Mouse (Mus musculus): Measurements from ENCODE around the gene Tmem200b.

Gene Tmem200b

GRCm38 (mm10) chr4:131910237-131910994 lies 11.2 kb upstream of the Tmem200b start:
- DNase-seq (ENCODE audit: extremely low spot score, low read depth, low spot score) = no peak

- no peak for DNase-seq (ENCODE audit: extremely low spot score, low read depth, low spot score)
These were observed 10.1 kb upstream of the Tmem200b start for GRCm38 (mm10) chr4:131911521-131911920.

- no peak for DNase-seq (ENCODE audit: extremely low spot score, low read depth, low spot score)
These were observed 8.0 kb upstream of the Tmem200b start for GRCm38 (mm10) chr4:131913526-131913925.

DNA sequence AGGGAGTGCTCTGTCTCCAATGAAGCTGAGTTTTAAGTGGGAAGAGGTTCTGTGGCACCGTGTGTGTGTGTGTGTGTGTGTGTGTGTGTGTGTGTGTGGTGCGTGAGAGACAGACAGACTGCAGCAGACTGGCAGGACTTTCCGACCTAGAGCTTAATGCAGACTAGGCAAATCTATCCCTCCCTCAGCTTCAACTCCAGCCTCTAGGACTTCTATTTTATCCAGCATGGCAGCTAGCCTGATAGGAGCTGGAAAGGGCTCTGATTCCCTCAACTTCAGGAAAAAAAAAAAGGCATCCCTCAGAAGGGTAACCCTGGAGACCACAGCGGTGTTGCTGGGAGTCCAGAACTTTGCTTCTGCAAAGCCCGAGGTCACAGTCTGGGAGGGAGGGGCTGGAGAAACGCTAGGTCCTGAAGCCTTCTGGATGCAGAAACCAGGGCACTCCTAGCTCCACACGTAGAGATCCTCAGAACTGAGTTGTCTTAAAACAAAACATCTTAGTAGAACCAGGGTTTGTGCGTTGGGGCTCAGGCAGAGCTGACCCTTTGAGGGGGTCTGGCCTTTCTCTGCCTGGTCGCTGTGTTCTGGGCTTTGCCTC lies 7.4 kb upstream of the Tmem200b start:
- no peak for DNase-seq (ENCODE audit: extremely low spot score, low read depth, low spot score)

DNA sequence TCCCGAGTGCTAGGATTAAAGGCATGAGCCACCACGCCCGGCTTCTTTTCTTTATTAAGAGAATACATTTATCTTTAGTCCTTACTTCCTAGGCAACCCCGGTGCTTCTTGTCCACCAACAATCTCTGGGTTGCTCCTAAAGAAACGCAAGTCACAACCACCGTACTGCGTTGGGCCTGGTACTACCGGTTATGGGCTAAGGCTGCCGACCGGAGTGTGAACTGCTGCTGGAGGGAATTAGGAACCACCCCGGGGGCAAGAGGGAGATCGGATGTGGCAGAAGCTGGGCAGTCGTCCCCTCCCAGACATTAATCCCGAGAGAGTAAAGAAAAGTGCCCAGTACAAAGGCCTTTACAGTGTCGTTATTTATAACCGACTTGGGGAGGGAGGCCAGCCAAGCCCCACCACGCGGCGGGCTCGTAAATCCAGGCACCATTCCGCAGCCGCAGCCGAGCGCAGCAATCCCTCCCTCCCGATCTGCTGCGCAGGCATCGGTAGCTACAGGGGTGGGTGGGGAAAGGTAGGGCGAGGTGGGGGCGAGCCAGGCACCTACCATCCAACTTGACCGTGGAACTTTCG lies 6.6 kb upstream of the Tmem200b start:
- DNase-seq (ENCODE audit: extremely low spot score, low read depth, low spot score) = no peak

DNA sequence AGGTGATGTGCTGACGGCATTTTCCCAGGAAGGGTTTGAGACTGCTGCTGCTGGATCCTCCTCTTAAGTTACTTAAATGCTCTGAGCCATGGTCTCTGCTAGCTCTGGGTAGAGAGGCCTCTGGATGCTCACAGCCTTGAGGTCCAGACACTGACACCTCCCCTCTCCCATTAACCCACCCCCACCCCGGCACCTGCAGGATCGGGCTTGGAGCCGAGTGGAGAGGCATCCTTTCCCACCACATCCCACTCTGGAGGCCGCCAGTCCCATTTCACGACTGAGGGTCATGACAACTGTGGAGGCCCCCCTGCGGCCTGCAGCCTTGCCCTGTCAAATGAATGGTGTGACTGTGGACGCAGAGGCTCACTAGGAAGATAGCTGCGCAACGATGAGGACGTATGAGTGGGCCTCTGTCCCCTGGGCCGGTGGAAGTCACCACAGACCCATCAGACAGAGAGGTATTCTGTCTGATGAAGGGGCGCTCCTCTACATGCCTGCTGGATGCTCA lies 5.7 kb upstream of the Tmem200b start:
- no peak for DNase-seq (ENCODE audit: extremely low spot score, low read depth, low spot score)

GRCm38 (mm10) chr4:131916425-131916824 lies 5.1 kb upstream of the Tmem200b start:
- no peak for DNase-seq (ENCODE audit: extremely low spot score, low read depth, low spot score)

DNA sequence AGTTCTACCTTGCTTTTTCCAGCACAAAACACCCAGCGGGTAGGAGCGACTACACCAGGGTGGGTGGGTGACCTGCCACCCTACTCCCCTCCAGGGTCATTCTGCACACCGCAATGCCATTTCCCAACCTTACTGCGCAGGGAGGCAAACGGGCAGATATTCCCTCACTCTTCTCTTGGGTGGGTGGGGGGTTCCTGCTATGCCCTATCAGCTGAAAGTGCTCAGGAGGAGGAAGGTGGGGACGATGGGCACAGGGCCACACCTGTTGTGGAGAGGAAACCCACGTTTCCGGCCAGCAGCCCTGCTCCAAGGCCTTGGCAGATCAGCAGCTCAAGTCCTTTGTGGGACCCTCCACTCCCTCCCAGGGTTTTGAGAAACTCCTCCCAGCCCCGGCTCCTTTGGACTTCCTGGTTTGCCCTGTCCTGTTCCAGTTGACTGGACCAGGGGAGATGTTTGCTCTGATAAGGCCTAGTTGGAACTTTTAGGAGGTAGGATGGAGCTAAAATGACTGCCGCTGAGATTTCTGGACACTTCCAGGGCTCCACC lies 4.5 kb upstream of the Tmem200b start:
- DNase-seq (ENCODE audit: extremely low spot score, low read depth, low spot score) = no peak

DNA sequence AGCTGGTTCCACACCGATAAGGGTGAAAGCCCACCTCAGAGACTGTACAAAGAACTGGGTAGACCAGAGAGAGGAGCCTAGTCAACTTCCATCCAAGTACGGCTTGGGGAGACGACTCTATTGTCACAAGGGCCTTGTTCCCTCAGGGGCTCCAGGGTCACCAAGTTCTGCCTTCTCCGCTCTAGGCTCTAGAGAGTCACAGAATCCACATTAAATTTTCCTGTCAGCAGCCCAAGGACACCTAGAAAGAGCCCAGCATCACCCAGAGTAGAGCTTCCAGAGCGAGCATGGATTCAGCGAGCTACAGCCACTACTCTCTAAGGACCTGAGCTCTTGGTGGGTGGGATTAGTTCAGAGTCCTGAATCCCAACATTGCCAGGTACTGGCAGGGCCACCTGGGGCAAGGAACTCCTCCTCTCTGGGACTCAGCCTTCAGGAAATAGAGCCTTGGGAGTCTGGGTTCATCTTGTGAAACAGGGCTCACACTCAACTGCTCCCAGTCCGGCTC lies 3.5 kb upstream of the Tmem200b start:
- no peak for DNase-seq (ENCODE audit: extremely low spot score, low read depth, low spot score)

- no peak for DNase-seq (ENCODE audit: extremely low spot score, low read depth, low spot score)
These were observed 2.7 kb upstream of the Tmem200b start for GRCm38 (mm10) chr4:131918711-131919500.

DNA sequence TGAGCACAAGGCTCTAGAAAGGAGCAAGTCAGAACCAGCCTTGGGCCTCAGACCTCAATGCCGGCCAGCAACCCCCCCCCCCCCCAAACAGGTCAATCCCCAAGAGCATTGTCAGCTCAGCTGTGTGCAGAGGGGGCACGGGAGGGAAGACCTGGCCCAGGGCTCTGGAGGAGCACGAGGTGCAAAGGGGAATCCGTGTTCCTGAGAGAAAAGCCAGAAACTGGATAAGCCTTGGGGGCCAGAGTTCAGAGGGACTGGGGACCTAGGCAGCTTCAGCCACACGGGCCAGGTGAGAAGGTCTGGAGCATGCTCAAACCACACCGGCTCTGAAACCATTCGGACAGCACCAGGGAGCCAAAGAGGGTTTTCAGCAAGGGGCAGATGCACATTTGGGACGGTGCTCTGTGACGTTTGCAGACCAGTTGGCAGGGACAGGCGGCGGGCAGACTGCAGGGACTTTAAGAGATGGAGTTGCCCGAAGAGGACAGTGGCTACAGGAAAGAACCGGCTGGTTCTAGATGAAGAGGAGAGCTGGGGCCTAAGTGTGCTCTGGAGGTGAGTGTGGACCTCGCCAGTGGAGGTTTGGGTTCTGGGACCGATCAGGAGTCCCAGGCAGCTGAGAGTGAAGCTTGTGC lies 1.9 kb upstream of the Tmem200b start:
- DNase-seq (ENCODE audit: extremely low spot score, low read depth, low spot score) = no peak

DNA sequence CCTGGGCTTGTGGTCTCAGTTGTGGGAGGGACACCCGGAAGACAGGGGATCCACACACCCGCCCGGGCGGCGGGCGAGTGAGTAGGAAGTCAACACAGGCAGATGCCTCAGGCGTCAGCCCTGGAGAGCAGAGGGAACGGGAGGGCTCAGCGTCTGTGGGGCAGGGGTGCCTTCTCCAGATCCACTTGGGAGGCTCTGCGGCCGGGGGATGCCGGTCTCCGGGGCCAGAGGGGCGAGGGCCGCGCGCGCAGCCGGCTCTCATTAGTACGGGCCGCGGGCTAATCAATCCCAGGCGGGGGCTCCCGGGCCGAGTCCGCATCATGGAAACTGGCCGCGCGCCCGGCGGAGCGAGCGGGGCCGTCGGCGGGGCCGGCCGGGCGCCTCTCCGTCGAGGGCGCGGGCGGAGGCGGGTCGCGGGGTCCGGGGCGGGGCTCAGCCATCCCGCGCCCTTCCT lies 1.4 kb upstream of the Tmem200b start:
- no peak for DNase-seq (ENCODE audit: extremely low spot score, low read depth, low spot score)

GRCm38 (mm10) chr4:131920595-131921351 lies 798 bp upstream of the Tmem200b start:
- DNase-seq (ENCODE audit: extremely low spot score, low read depth, low spot score) = no peak

DNA sequence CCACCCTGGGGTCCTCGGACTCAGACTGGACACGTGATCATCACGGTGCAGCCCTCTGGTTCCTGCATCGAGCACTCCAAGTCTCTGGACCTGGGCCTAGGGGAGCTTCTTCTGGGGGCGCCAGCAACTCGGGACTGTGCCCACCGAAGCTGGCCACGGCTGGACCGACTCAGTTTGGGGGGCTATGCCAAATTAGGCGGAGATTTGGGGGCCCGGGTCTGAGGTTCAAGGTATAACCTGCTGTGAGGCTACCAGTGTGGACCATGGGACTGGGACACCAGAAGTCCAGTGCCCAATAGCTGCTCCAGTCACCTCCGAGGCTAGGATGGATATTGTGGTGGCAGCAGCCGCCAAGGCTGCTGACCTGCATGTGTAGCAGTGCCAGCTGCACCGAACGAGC lies 833 bp downstream of the Tmem200b start:
- no peak for DNase-seq (ENCODE audit: extremely low spot score, low read depth, low spot score)

DNA sequence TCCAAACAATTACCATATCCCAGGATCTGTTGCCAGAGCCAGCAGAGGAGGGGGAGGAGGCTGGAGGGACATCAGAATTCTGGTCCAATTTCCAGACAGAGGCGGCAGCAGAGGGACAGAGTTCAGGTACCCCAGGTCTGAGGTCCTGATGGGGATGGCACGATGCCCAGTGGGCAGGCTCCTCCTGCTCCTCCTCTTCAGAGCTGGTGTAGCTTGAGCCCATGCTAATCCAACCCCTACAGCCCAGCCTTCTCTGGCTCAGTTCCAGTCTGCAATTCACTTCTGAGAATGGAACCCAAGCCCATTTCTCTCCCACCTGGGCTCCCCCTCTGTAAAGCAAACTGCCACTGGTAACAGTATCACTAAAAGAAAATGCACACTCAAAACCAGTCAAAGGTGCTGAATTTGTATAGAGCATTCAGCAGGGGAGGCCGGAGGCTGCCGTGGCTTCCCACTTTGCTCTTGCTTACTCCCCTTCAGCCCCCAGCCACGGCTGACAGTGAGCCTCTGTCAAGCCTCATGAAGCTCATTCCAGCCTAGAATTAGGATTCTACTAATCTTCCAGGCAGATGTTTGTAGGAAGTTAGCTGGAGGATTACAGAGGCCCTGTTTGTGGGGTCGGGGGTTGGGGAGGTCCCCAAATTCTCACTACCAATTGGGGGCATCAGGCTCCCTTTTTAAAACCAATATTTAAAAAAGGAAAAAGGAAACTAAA lies 2.7 kb downstream of the Tmem200b start:
- DNase-seq (ENCODE audit: extremely low spot score, low read depth, low spot score) = no peak

DNA sequence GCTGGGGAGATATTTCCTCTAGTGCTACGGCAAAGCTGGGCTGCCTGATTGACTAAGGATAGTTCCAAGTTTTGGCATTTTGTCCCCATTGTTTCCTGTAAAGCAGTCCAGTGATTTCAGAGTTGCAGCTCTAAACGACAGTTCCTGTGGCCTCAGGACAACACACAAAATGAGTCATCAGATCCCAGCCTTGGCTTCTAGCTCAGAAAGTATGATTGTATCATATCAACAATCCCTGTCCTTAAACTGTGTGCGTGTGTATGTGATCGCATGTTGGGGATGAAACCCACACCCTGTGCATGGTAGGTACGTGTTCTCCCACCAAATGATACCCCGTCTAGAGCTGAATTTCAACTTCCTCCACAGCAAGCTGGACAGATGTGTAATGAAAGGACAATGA lies 7.6 kb downstream of the Tmem200b start:
- no peak for DNase-seq (ENCODE audit: extremely low spot score, low read depth, low spot score)

DNA sequence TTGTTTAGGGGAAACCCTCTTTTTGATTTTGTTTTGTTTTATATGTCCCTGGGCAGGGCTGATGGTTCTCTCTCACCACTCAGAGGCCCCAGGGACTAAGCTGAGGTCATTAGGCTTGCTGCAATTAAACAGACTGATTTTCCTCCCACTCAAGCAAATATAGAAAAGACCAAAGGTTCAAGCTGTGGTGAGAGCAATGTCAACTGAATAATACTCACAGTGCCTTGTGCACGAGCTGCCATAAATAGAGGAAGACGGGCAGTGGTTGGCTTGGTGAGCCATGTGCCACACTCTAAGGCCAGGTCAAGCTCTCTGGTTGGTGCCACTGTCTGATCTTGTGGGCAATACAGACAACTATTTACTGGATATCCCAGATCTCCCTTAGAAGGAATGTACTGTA lies 17.9 kb downstream of the Tmem200b start:
- DNase-seq (ENCODE audit: extremely low spot score, low read depth, low spot score) = no peak

DNA sequence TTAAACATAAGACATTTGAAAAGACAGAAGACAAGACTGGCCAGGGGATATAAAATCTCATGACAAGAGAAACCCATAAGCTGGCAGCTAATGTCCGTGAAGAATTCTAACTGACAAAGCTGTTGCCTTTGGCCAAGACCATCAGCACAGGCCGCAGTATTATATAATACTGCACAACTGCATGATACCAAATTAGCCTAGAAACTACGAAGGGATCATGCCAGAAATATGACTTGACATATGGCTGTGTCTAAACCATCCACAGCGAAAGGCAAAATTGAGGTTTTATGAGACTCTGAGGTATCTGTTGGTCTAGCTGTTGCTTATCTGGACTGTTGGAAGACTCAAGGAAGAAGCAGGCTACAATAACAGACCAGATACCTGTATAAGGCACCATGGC lies 19.3 kb downstream of the Tmem200b start:
- DNase-seq (ENCODE audit: extremely low spot score, low read depth, low spot score) = no peak

- DNase-seq (ENCODE audit: extremely low spot score, low read depth, low spot score) = no peak
These were observed 26.3 kb downstream of the Tmem200b start for GRCm38 (mm10) chr4:131947848-131948247.

Measured in hindlimb bud, embryonic 11.5 days (tissue).